Mouse (Mus musculus) CD4-positive, CD25-positive, alpha-beta regulatory T cell, adult 4 months (primary cell): Measurements from ENCODE around the gene Ptprg. TPM values are rescaled to one million over a fixed set of nuclear protein-coding genes. Genes with fewer than 3 reads are reported as not detected.

Experiments
- ATAC-seq: one replicate; pipeline ENCODE4 v1.8.0; 2017
- polyA plus RNA-seq, 2 experiments: library from polyadenylated mRNA; unstranded; fragments of 100-300 nt; shearing (Covaris generic); gene quantifications; one replicate each; pipeline ENCODE4 v1.2.1; 2017

The Ptprg gene
- polyA plus RNA-seq, 2 experiments from 2014 or later: not detected

- ATAC-seq: no peak
These were observed 12.0 kb downstream of the Ptprg start for GRCm38 (mm10) chr14:11565283-11565682.

GRCm38 (mm10) chr14:11569734-11570133, 16.4 kb downstream of the Ptprg start:
- ATAC-seq: no peak

- no peak for ATAC-seq
These were observed 18.5 kb downstream of the Ptprg start for GRCm38 (mm10) chr14:11571766-11572394.

GRCm38 (mm10) chr14:11572395-11572784, 19.1 kb downstream of the Ptprg start:
- ATAC-seq: no peak

GRCm38 (mm10) chr14:11573710-11574109, 20.4 kb downstream of the Ptprg start:
- no peak for ATAC-seq

GRCm38 (mm10) chr14:11577276-11577909, 24.1 kb downstream of the Ptprg start:
- ATAC-seq: no peak

- no peak for ATAC-seq
These were observed 24.6 kb downstream of the Ptprg start for GRCm38 (mm10) chr14:11577910-11578309.

- ATAC-seq: no peak
These were observed 25.2 kb downstream of the Ptprg start for GRCm38 (mm10) chr14:11578492-11578967.

- no peak for ATAC-seq
These were observed 26.6 kb downstream of the Ptprg start for GRCm38 (mm10) chr14:11579950-11580349.

- no peak for ATAC-seq
These were observed 30.9 kb downstream of the Ptprg start for GRCm38 (mm10) chr14:11584263-11584662.

GRCm38 (mm10) chr14:11584929-11585633, 31.7 kb downstream of the Ptprg start:
- no peak for ATAC-seq

GRCm38 (mm10) chr14:11590387-11590786, 37.1 kb downstream of the Ptprg start:
- no peak for ATAC-seq

- ATAC-seq: no peak
These were observed 39.3 kb downstream of the Ptprg start for GRCm38 (mm10) chr14:11592650-11593049.

- no peak for ATAC-seq
These were observed 41.0 kb downstream of the Ptprg start for GRCm38 (mm10) chr14:11594336-11594735.

GRCm38 (mm10) chr14:11604133-11604865, 51.0 kb downstream of the Ptprg start:
- ATAC-seq: no peak

GRCm38 (mm10) chr14:11608366-11608765, 55.0 kb downstream of the Ptprg start:
- no peak for ATAC-seq

GRCm38 (mm10) chr14:11609857-11610582, 56.7 kb downstream of the Ptprg start:
- no peak for ATAC-seq

GRCm38 (mm10) chr14:11612426-11612825, 59.1 kb downstream of the Ptprg start:
- no peak for ATAC-seq

- ATAC-seq: no peak
These were observed 59.8 kb downstream of the Ptprg start for GRCm38 (mm10) chr14:11613146-11613545.

- ATAC-seq: no peak
These were observed 62.4 kb downstream of the Ptprg start for GRCm38 (mm10) chr14:11615697-11616096.

- ATAC-seq: no peak
These were observed 64.0 kb downstream of the Ptprg start for GRCm38 (mm10) chr14:11617362-11617761.

GRCm38 (mm10) chr14:11618140-11618705, 64.9 kb downstream of the Ptprg start:
- ATAC-seq: no peak
